Mouse (Mus musculus) CD4-positive, CD25-positive, alpha-beta regulatory T cell, adult 4 months (primary cell): Measurements from ENCODE around the gene Fam167b. TPM values are rescaled to one million over a fixed set of nuclear protein-coding genes. Genes with fewer than 3 reads are reported as not detected.

ENCODE experiments used
- ATAC-seq: one replicate; pipeline ENCODE4 v1.8.0; 2017
- polyA plus RNA-seq, 2 experiments: library from polyadenylated mRNA; unstranded; fragments of 100-300 nt; shearing (Covaris generic); gene quantifications; one replicate each; pipeline ENCODE4 v1.2.1; 2017

Gene Fam167b
- polyA plus RNA-seq, 2 experiments from 2014 or later: 0.86 TPM; not detected in 1

GRCm38 (mm10) chr4:129600233-129601158 is 22.1 kb upstream of the Fam167b start, which contains the start of the genes Eif3i and Tmem234:
Gene Eif3i, minus strand, starts transcription at chr4:129600648.
Gene Tmem234, plus strand, starts transcription at chr4:129600668.
- ATAC-seq: peak; percentile 100

GRCm38 (mm10) chr4:129588865-129589264 is 10.5 kb upstream of the Fam167b start:
- ATAC-seq: no peak

GRCm38 (mm10) chr4:129586943-129587342 is 8.6 kb upstream of the Fam167b start:
- ATAC-seq: no peak

GRCm38 (mm10) chr4:129585773-129586172 is 7.4 kb upstream of the Fam167b start:
- ATAC-seq: no peak

GRCm38 (mm10) chr4:129584884-129585608 is 6.7 kb upstream of the Fam167b start:
- ATAC-seq: peak; percentile 70

- ATAC-seq: peak; percentile 28
These were observed 6.0 kb upstream of the Fam167b start for GRCm38 (mm10) chr4:129584370-129584769.

- no peak for ATAC-seq
These were observed 3.9 kb upstream of the Fam167b start for GRCm38 (mm10) chr4:129582251-129582650.

- ATAC-seq: peak; percentile 73
These were observed 2.0 kb upstream of the Fam167b start for GRCm38 (mm10) chr4:129580347-129580746.

GRCm38 (mm10) chr4:129577688-129578087 is 661 bp downstream of the Fam167b start:
- no peak for ATAC-seq

GRCm38 (mm10) chr4:129576863-129577491 is 1.4 kb downstream of the Fam167b start:
- no peak for ATAC-seq

GRCm38 (mm10) chr4:129575171-129575844 is 3.0 kb downstream of the Fam167b start:
- peak; percentile 76 for ATAC-seq

GRCm38 (mm10) chr4:129573430-129573829 is 4.9 kb downstream of the Fam167b start, which contains the start of gene Lck:
Gene Lck, minus strand, starts transcription at chr4:129573641.
- ATAC-seq: peak; percentile 60

GRCm38 (mm10) chr4:129573093-129573370 is 5.3 kb downstream of the Fam167b start:
- ATAC-seq: no peak

GRCm38 (mm10) chr4:129572236-129573092 is 5.9 kb downstream of the Fam167b start:
- ATAC-seq: peak; percentile 4

- ATAC-seq: peak; percentile 2
These were observed 6.7 kb downstream of the Fam167b start for GRCm38 (mm10) chr4:129571551-129572084.

- peak; percentile 52 for ATAC-seq
These were observed 8.3 kb downstream of the Fam167b start for GRCm38 (mm10) chr4:129570028-129570427.

- ATAC-seq: no peak
These were observed 10.0 kb downstream of the Fam167b start for GRCm38 (mm10) chr4:129568366-129568765.

GRCm38 (mm10) chr4:129565139-129565538 is 13.2 kb downstream of the Fam167b start:
- ATAC-seq: peak; percentile 53

GRCm38 (mm10) chr4:129563718-129564117 is 14.6 kb downstream of the Fam167b start:
- ATAC-seq: no peak

GRCm38 (mm10) chr4:129561184-129561583 is 17.2 kb downstream of the Fam167b start:
- ATAC-seq: no peak

GRCm38 (mm10) chr4:129558321-129558955 is 19.9 kb downstream of the Fam167b start:
- peak; percentile 84 for ATAC-seq
